Mouse (Mus musculus) limb, embryonic 14.5 days (tissue): ENCODE measurements around the gene Vwa1. TPM values are rescaled to one million over a fixed set of nuclear protein-coding genes. Genes with fewer than 3 reads are reported as not detected.
"Not testable (repeated sequence)": the region's sequence is repeated elsewhere in the genome, so short reads cannot be mapped to it uniquely, and the experiment has no call there.

Experiments used
- ATAC-seq: fragments of 200-750 bp; cut with Nextera tagmentation; 2 replicates; pipeline ENCODE4 v1.8.0; 2017; ENCODE audit warnings: low read depth, moderate number of reproducible peaks, moderate TSS enrichment; ENCODE audit not compliant: low FRiP score
- DNase-seq: peaks from one replicate; pipeline ENCODE4 v3.0.0-alpha.2; 2015; ENCODE audit warnings: low spot score
- H3K27ac ChIP-seq: fragments of 300-500 bp; sonication (generic); replicated peaks from 2 replicates; pipeline ENCODE4 v1.5.1; 2014; ENCODE audit warnings: low read depth, mild to moderate bottlenecking, low read length, moderate library complexity, mixed read lengths
- H3K27me3 ChIP-seq: fragments of 300-500 bp; sonication (generic); 2 replicates; pipeline ENCODE4 v1.6.1; 2014; ENCODE audit warnings: low read length, mixed read lengths; ENCODE audit not compliant: control insufficient read depth, insufficient read depth
- H3K36me3 ChIP-seq: fragments of 300-500 bp; sonication (generic); 2 replicates; pipeline ENCODE4 v1.6.1; 2014; ENCODE audit warnings: mild to moderate bottlenecking, low read length, moderate library complexity, mixed read lengths; ENCODE audit not compliant: control insufficient read depth, insufficient read depth
- H3K4me1 ChIP-seq: fragments of 300-500 bp; sonication (generic); 2 replicates; pipeline ENCODE4 v1.6.1; 2014; ENCODE audit warnings: antibody characterized with exemption, low read length, mixed read lengths; ENCODE audit not compliant: control insufficient read depth, insufficient read depth
- H3K4me2 ChIP-seq: fragments of 300-500 bp; sonication (generic); replicated peaks from 2 replicates; pipeline ENCODE4 v1.6.1; 2014; ENCODE audit warnings: low read depth, mild to moderate bottlenecking, low read length, moderate library complexity; ENCODE audit not compliant: severe bottlenecking
- H3K4me3 ChIP-seq: fragments of 300-500 bp; sonication (generic); replicated peaks from 2 replicates; pipeline ENCODE4 v1.5.1; 2014; ENCODE audit warnings: low read length
- H3K9ac ChIP-seq: fragments of 300-500 bp; sonication (generic); 2 replicates; pipeline ENCODE4 v1.6.1; 2014; ENCODE audit warnings: mild to moderate bottlenecking, low read depth, low read length, moderate library complexity; ENCODE audit not compliant: severe bottlenecking
- H3K9me3 ChIP-seq: fragments of 300-500 bp; sonication (generic); 2 replicates; pipeline ENCODE4 v1.6.1; 2016; ENCODE audit warnings: low read length; ENCODE audit not compliant: control insufficient read depth
- POLR2A ChIP-seq: fragments of 200-500 bp; IDR thresholded peaks from 2 replicates; pipeline ENCODE4 v1.8.0; 2012; ENCODE audit warnings: inconsistent platforms, mild to moderate bottlenecking, moderate library complexity, borderline replicate concordance; ENCODE audit not compliant: insufficient read depth, insufficient read length; ENCODE audit errors: extremely low read depth
- WGBS: fragments of 180-500 bp; shearing (Covaris S2); extraction: QIAGEN DNeasy Blood & Tissue Kit; methylation state at CpG from one replicate; pipeline ENCODE4 v1.1.7; 2014; 5-methylcytosine and 5-hydroxymethylcytosine counted together
- polyA plus RNA-seq, 2 experiments: library from polyadenylated mRNA; depleted of rRNA in 1 of 2; stranded (reverse) in 1 of 2; unstranded in 1 of 2; fragments of >200 nt; fragmentation: Nextera tagmentation in 1 of 2; extraction: Ambion mirVana in 1 of 2; gene quantifications; 2 replicates each; pipeline versions ENCODE4 v1.2.1 to v1.2.3; 2012 to 2014

Vwa1 gene
- polyA plus RNA-seq, 2 experiments, result 12.4 to 13.9 TPM

GRCm38 (mm10) chr4:155744474-155744873, 30.0 kb downstream of the Vwa1 start:
- ATAC-seq (no peak), DNase-seq (no peak)
- Histone ChIP-seq H3K27ac (no peak overlapping the region), H3K9me3 (no peaks in the 10 kb centered on the region), H3K4me1 (no peaks in the 10 kb centered on the region), H3K27me3 (no peaks in the 10 kb centered on the region), H3K36me3 (peaks cover 98% of the 10 kb centered on the region), H3K4me3 (no peak overlapping the region), H3K4me2 (no peak overlapping the region), H3K9ac (no peak overlapping the region)
- 94% methylated on average over 8 of the region's 8 CpGs for WGBS
- TF ChIP-seq POLR2A, result no peak

GRCm38 (mm10) chr4:155742684-155743083, 31.8 kb downstream of the Vwa1 start:
- H3K36me3 ChIP-seq, result peaks cover 85% of the 10 kb centered on the region
- no peak overlapping the region for H3K9ac ChIP-seq
- TF ChIP-seq POLR2A, result no peak
- no peaks in the 10 kb centered on the region for H3K9me3 ChIP-seq
- H3K4me2 ChIP-seq, result no peak overlapping the region
- H3K27me3 ChIP-seq, result no peaks in the 10 kb centered on the region
- no peak overlapping the region for H3K4me3 ChIP-seq
- ATAC-seq (no peak), DNase-seq (no peak)
- H3K4me1 ChIP-seq, result no peaks in the 10 kb centered on the region
- no peak overlapping the region for H3K27ac ChIP-seq
- WGBS, result 86% methylated on average over 5 of the region's 5 CpGs

DNA sequence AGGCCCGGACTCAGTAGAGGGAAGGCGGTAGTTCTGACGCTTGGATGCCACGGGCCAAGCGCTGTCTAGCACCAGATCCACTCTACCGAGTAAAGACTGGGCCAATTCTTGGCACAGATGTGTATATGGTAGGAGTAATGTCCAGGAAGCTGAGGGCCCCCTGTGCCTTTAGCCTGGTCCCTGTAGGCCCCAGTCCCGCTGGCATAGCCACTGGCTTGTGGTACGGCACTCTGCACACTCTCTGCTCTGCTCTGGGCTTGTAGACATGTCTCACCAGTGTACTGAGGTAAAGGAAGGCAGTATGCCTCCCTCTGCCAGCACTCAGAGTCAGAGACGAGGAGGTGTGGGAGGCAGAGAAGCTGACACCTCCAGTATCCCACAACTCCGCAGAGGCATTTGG, 33.8 kb downstream of the Vwa1 start:
- peaks cover 72% of the 10 kb centered on the region for H3K36me3 ChIP-seq
- WGBS, result 82% methylated on average over 10 of the region's 10 CpGs

GRCm38 (mm10) chr4:155739741-155740636, 34.5 kb downstream of the Vwa1 start:
- Histone ChIP-seq H3K27ac (no peak overlapping the region), H3K4me1 (peaks cover 7% of the 10 kb centered on the region), H3K27me3 (no peaks in the 10 kb centered on the region), H3K9me3 (no peaks in the 10 kb centered on the region), H3K9ac (no peak overlapping the region), H3K4me2 (no peak overlapping the region), H3K4me3 (no peak overlapping the region), H3K36me3 (peaks cover 65% of the 10 kb centered on the region)
- no peak for TF ChIP-seq POLR2A
- DNase-seq (no peak), ATAC-seq (no peak)
- 80% methylated on average over 37 of the region's 37 CpGs for WGBS

More for the DNA sequence above, 33.8 kb downstream of the Vwa1 start:
- not testable (repeated sequence) for H3K4me1 ChIP-seq, H3K9me3 ChIP-seq, H3K27ac ChIP-seq, H3K4me3 ChIP-seq, H3K4me2 ChIP-seq, H3K9ac ChIP-seq, DNase-seq, ATAC-seq, H3K27me3 ChIP-seq

DNA sequence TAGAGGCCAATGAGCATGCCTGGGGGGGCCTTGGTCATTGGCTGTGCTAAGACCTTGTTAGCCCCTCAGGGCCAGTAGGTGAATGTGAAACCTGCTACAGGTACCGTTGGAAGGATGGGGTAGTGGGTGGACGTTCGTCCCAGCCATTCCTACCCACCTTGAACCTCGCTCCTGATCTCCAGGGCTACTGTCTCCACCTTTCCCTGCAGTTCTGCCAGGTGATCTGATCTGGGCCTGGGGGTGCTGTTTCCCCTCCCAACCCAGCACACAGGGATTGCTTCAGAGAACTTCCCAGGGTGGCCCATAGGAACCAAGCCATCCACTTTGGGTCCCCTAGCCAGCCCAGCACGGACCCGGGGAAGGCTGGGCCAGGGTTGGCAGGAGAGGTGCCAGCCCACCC, 35.3 kb downstream of the Vwa1 start:
- DNase-seq (no peak), ATAC-seq (no peak)
- no peak for TF ChIP-seq POLR2A
- Histone ChIP-seq H3K27me3 (no peaks in the 10 kb centered on the region), H3K4me2 (no peak overlapping the region), H3K4me3 (no peak overlapping the region), H3K27ac (no peak overlapping the region), H3K4me1 (peaks cover 7% of the 10 kb centered on the region), H3K36me3 (peaks cover 56% of the 10 kb centered on the region), H3K9ac (no peak overlapping the region), H3K9me3 (no peaks in the 10 kb centered on the region)
- WGBS, result 81% methylated on average over 6 of the region's 6 CpGs
